Mouse (Mus musculus): ENCODE results near the gene Tmem115.

The Tmem115 gene

GRCm38 (mm10) chr9:107533791-107534407 is at the start of gene Tmem115:
Gene Tmem115 (plus strand): TSS chr9:107533945.
- peak; percentile 74 to 76 for DNase-seq (ENCODE audit: low read depth in 1 of 2, low spot score in 2 of 2)

GRCm38 (mm10) chr9:107484302-107484701 is 49.4 kb upstream of the Tmem115 start:
- DNase-seq (ENCODE audit: low read depth in 1 of 2, low spot score in 2 of 2) = no peak

- no peak for DNase-seq (ENCODE audit: low read depth in 1 of 2, low spot score in 2 of 2)
Measured at GRCm38 (mm10) chr9:107484766-107485165, 49.0 kb upstream of the Tmem115 start.

GRCm38 (mm10) chr9:107486086-107486485 is 47.7 kb upstream of the Tmem115 start:
- DNase-seq (ENCODE audit: low read depth in 1 of 2, low spot score in 2 of 2) = no peak

- DNase-seq (ENCODE audit: low read depth in 1 of 2, low spot score in 2 of 2) = no peak
Measured at GRCm38 (mm10) chr9:107486507-107487225, 47.1 kb upstream of the Tmem115 start.

GRCm38 (mm10) chr9:107490146-107490545 is 43.6 kb upstream of the Tmem115 start:
- no peak for DNase-seq (ENCODE audit: low read depth in 1 of 2, low spot score in 2 of 2)

- DNase-seq (ENCODE audit: low read depth in 1 of 2, low spot score in 2 of 2) = no peak
Measured at GRCm38 (mm10) chr9:107490625-107491024, 43.1 kb upstream of the Tmem115 start.

GRCm38 (mm10) chr9:107493511-107493910 is 40.2 kb upstream of the Tmem115 start:
- DNase-seq (ENCODE audit: low read depth in 1 of 2, low spot score in 2 of 2) = no peak

- DNase-seq (ENCODE audit: low read depth in 1 of 2, low spot score in 2 of 2) = no peak
Measured at GRCm38 (mm10) chr9:107494238-107494637, 39.5 kb upstream of the Tmem115 start.

- DNase-seq (ENCODE audit: low read depth in 1 of 2, low spot score in 2 of 2) = no peak
Measured at GRCm38 (mm10) chr9:107496359-107496758, 37.4 kb upstream of the Tmem115 start.

- no peak for DNase-seq (ENCODE audit: low read depth in 1 of 2, low spot score in 2 of 2)
Measured at GRCm38 (mm10) chr9:107500708-107501286, 32.9 kb upstream of the Tmem115 start.

- DNase-seq (ENCODE audit: low read depth in 1 of 2, low spot score in 2 of 2) = no peak
Measured at GRCm38 (mm10) chr9:107502131-107502846, 31.5 kb upstream of the Tmem115 start.

- no peak for DNase-seq (ENCODE audit: low read depth in 1 of 2, low spot score in 2 of 2)
Measured at GRCm38 (mm10) chr9:107504662-107505537, 28.8 kb upstream of the Tmem115 start.

- no peak for DNase-seq (ENCODE audit: low read depth in 1 of 2, low spot score in 2 of 2)
Measured at GRCm38 (mm10) chr9:107508266-107508665, 25.5 kb upstream of the Tmem115 start.

- DNase-seq (ENCODE audit: low read depth in 1 of 2, low spot score in 2 of 2) = no peak
Measured at GRCm38 (mm10) chr9:107510384-107511100, 23.2 kb upstream of the Tmem115 start.

GRCm38 (mm10) chr9:107511436-107511835 is 22.3 kb upstream of the Tmem115 start:
- no peak for DNase-seq (ENCODE audit: low read depth in 1 of 2, low spot score in 2 of 2)

GRCm38 (mm10) chr9:107512326-107512725 is 21.4 kb upstream of the Tmem115 start:
- no peak for DNase-seq (ENCODE audit: low read depth in 1 of 2, low spot score in 2 of 2)

- DNase-seq (ENCODE audit: low read depth in 1 of 2, low spot score in 2 of 2) = peak; percentile 29 to 64
Measured at GRCm38 (mm10) chr9:107514303-107514955, 19.3 kb upstream of the Tmem115 start.

GRCm38 (mm10) chr9:107520331-107520730 is 13.4 kb upstream of the Tmem115 start:
- no peak for DNase-seq (ENCODE audit: low read depth in 1 of 2, low spot score in 2 of 2)

- no peak for DNase-seq (ENCODE audit: low read depth in 1 of 2, low spot score in 2 of 2)
Measured at GRCm38 (mm10) chr9:107521190-107521589, 12.6 kb upstream of the Tmem115 start.

Data from monocyte, adult 2 months (primary cell).